ENCODE assay signal across 12 mouse cellular contexts in the genomic region with DNA sequence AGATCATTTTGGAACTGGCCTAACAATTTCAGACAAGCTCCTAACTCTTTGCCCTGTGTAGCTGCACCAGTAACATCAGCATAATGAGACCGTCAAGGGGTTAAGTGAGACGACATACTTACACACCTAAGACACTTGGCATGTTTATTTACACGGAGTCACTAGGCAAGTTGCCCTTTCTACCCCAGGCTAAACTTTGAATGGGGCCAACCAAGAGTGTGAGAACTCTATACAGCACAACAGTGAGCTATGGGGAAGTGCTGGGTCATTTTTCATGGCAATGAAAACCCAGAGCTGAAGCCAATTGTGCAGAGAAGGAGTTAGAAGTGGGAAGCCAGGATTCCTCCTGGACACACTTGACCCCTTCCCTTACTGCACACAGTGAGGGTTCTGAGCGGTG.
DNase-seq lines count a peak whose midpoint lies in the region; ATAC-seq and TF ChIP-seq lines count a peak whose summit lies in the region.
"Had no signal": no experiment of that assay in that cellular context is flagged by ENCODE, and none has a peak within 500 bp of the region (broad histone marks: within the 10 kb centered on the region; RNA-seq: fewer than 3 reads in every experiment).

No protein-coding gene starts in this region.

- TF ChIP-seq CTCF in hindbrain, postnatal 0 days (IDR thresholded peaks at IDR 0.05; ENCODE audit: low read depth) = no peak
- no peak for TF ChIP-seq CTCF in midbrain, postnatal 0 days (IDR thresholded peaks at IDR 0.05)

- H3K36me3 ChIP-seq in hindbrain, postnatal 0 days (ENCODE audit: insufficient read depth, low read length) = no peaks in the 10 kb centered on the region
- H3K36me3 ChIP-seq in hindbrain, embryonic 11.5 days (ENCODE audit: control insufficient read depth, insufficient read depth, low read length) = no peaks in the 10 kb centered on the region
- H3K36me3 ChIP-seq in embryonic facial prominence, embryonic 10.5 days (replicated peaks) = no peaks in the 10 kb centered on the region
- no peaks in the 10 kb centered on the region for H3K36me3 ChIP-seq in embryonic facial prominence, embryonic 13.5 days
- H3K36me3 ChIP-seq in limb, embryonic 15.5 days = no peaks in the 10 kb centered on the region
- H3K36me3 ChIP-seq in midbrain, postnatal 0 days (ENCODE audit: insufficient read depth, low read length) = no peaks in the 10 kb centered on the region

- no peaks in the 10 kb centered on the region for H3K27me3 ChIP-seq in hindbrain, postnatal 0 days (ENCODE audit: insufficient read depth, low read length)
- no peaks in the 10 kb centered on the region for H3K27me3 ChIP-seq in hindbrain, embryonic 11.5 days (ENCODE audit: control insufficient read depth, insufficient read depth, low read length)
- no peaks in the 10 kb centered on the region for H3K27me3 ChIP-seq in embryonic facial prominence, embryonic 10.5 days (replicated peaks; ENCODE audit: low read depth, poor library complexity, severe bottlenecking)
- H3K27me3 ChIP-seq in embryonic facial prominence, embryonic 13.5 days = no peaks in the 10 kb centered on the region
- H3K27me3 ChIP-seq in limb, embryonic 15.5 days = no peaks in the 10 kb centered on the region
- H3K27me3 ChIP-seq in midbrain, postnatal 0 days (ENCODE audit: insufficient read depth, low read length) = no peaks in the 10 kb centered on the region
- H3K27me3 ChIP-seq: CH12.LX had no signal

- H3K4me3 ChIP-seq in hindbrain, postnatal 0 days (ENCODE audit: low read length) = no peak overlapping the region
- H3K4me3 ChIP-seq in hindbrain, embryonic 11.5 days (ENCODE audit: low read depth, low read length) = no peak overlapping the region
- no peak overlapping the region for H3K4me3 ChIP-seq in embryonic facial prominence, embryonic 10.5 days
- H3K4me3 ChIP-seq in embryonic facial prominence, embryonic 13.5 days = no peak overlapping the region
- H3K4me3 ChIP-seq in limb, embryonic 15.5 days = no peak overlapping the region
- H3K4me3 ChIP-seq in midbrain, postnatal 0 days (ENCODE audit: low read depth, low read length) = no peak overlapping the region

- no peak overlapping the region for H3K4me2 ChIP-seq in hindbrain, postnatal 0 days (ENCODE audit: low read depth, low read length)
- no peak overlapping the region for H3K4me2 ChIP-seq in hindbrain, embryonic 11.5 days (replicated peaks; ENCODE audit: low read depth, low read length)
- H3K4me2 ChIP-seq in embryonic facial prominence, embryonic 13.5 days = no peak overlapping the region
- no peak overlapping the region for H3K4me2 ChIP-seq in limb, embryonic 15.5 days
- no peak overlapping the region for H3K4me2 ChIP-seq in midbrain, postnatal 0 days (ENCODE audit: low read depth, low read length, poor library complexity, severe bottlenecking)

- H3K9ac ChIP-seq in hindbrain, postnatal 0 days (replicated peaks; ENCODE audit: low read length) = no peak overlapping the region
- H3K9ac ChIP-seq in hindbrain, embryonic 11.5 days (ENCODE audit: low read depth, low read length) = no peak overlapping the region
- no peak overlapping the region for H3K9ac ChIP-seq in embryonic facial prominence, embryonic 13.5 days
- no peak overlapping the region for H3K9ac ChIP-seq in limb, embryonic 15.5 days
- no peak overlapping the region for H3K9ac ChIP-seq in midbrain, postnatal 0 days (replicated peaks; ENCODE audit: low read length, poor library complexity, severe bottlenecking)
- H3K9ac ChIP-seq: liver, postnatal 0 days had no signal

- WGBS in hindbrain, postnatal 0 days = 54% methylated on average over 4 of the region's 4 CpGs
- 64% methylated on average over 4 of the region's 4 CpGs for WGBS in hindbrain, embryonic 11.5 days
- 61% methylated on average over 4 of the region's 4 CpGs for WGBS in embryonic facial prominence, embryonic 10.5 days
- 55% methylated on average over 4 of the region's 4 CpGs for WGBS in embryonic facial prominence, embryonic 13.5 days
- 40% methylated on average over 4 of the region's 4 CpGs for WGBS in limb, embryonic 15.5 days
- WGBS in midbrain, postnatal 0 days = 72% methylated on average over 4 of the region's 4 CpGs

- H3K4me1 ChIP-seq in hindbrain, postnatal 0 days (ENCODE audit: insufficient read depth, low read length) = no peaks in the 10 kb centered on the region
- no peaks in the 10 kb centered on the region for H3K4me1 ChIP-seq in hindbrain, embryonic 11.5 days (replicated peaks; ENCODE audit: control insufficient read depth, insufficient read depth, low read length)
- H3K4me1 ChIP-seq in embryonic facial prominence, embryonic 10.5 days = peaks cover 17% of the 10 kb centered on the region
- peaks cover 23% of the 10 kb centered on the region for H3K4me1 ChIP-seq in embryonic facial prominence, embryonic 13.5 days
- H3K4me1 ChIP-seq in limb, embryonic 15.5 days = peaks cover 20% of the 10 kb centered on the region
- H3K4me1 ChIP-seq in midbrain, postnatal 0 days (ENCODE audit: insufficient read depth, low read length) = no peaks in the 10 kb centered on the region

- no peak for DNase-seq in hindbrain, postnatal 0 days (ENCODE audit: low spot score)
- DNase-seq in hindbrain, embryonic 11.5 days (ENCODE audit: low spot score) = no peak
- no peak for DNase-seq in embryonic facial prominence, embryonic 10.5 days (ENCODE audit: low spot score)
- DNase-seq in midbrain, postnatal 0 days (ENCODE audit: low spot score) = no peak
- DNase-seq in thymus, postnatal 14 days = no peak
- DNase-seq: cerebellum, adult 11 months; kidney, postnatal 14 days; liver, postnatal 0 days; thymus, adult 2 months had no signal

- H3K27ac ChIP-seq in hindbrain, postnatal 0 days = no peak overlapping the region
- H3K27ac ChIP-seq in hindbrain, embryonic 11.5 days (ENCODE audit: low read depth, low read length) = no peak overlapping the region
- H3K27ac ChIP-seq in embryonic facial prominence, embryonic 10.5 days (replicated peaks) = 0 out of 2 replicates have a peak overlapping the region, but pooled peaks have one; percentile 30
- H3K27ac ChIP-seq in embryonic facial prominence, embryonic 13.5 days = peak overlapping the region; percentile 85
- peak overlapping the region; percentile 75 for H3K27ac ChIP-seq in limb, embryonic 15.5 days
- no peak overlapping the region for H3K27ac ChIP-seq in midbrain, postnatal 0 days (ENCODE audit: low read depth, low read length)

- ATAC-seq in hindbrain, postnatal 0 days = 0 out of 2 replicates have a peak, but pooled peaks have one; percentile 5
- no peak for ATAC-seq in hindbrain, embryonic 11.5 days (ENCODE audit: low FRiP score)
- no peak for ATAC-seq in embryonic facial prominence, embryonic 13.5 days (ENCODE audit: insufficient number of reproducible peaks, insufficient read depth, low FRiP score, low TSS enrichment, low read depth)
- ATAC-seq in limb, embryonic 15.5 days (ENCODE audit: insufficient number of reproducible peaks, low FRiP score, low TSS enrichment, low read depth) = no peak
- ATAC-seq in midbrain, postnatal 0 days (ENCODE audit: low FRiP score) = no peak
- ATAC-seq: liver, postnatal 0 days had no signal

- no peaks in the 10 kb centered on the region for H3K9me3 ChIP-seq in hindbrain, postnatal 0 days (ENCODE audit: low read length)
- H3K9me3 ChIP-seq in hindbrain, embryonic 11.5 days (ENCODE audit: control insufficient read depth, low read length) = no peaks in the 10 kb centered on the region
- H3K9me3 ChIP-seq in embryonic facial prominence, embryonic 10.5 days = no peaks in the 10 kb centered on the region
- H3K9me3 ChIP-seq in embryonic facial prominence, embryonic 13.5 days = no peaks in the 10 kb centered on the region
- H3K9me3 ChIP-seq in limb, embryonic 15.5 days = no peaks in the 10 kb centered on the region
- H3K9me3 ChIP-seq in midbrain, postnatal 0 days (ENCODE audit: low read length) = no peaks in the 10 kb centered on the region

Comparison
In these comparisons a context has a peak if more than half of its experiments do, and no peak if none do; other contexts are left out.
1. H3K27ac ChIP-seq: peak in embryonic facial prominence, embryonic 10.5 days (single experiment), embryonic facial prominence, embryonic 13.5 days (single experiment) and limb, embryonic 15.5 days (single experiment); none in hindbrain, postnatal 0 days (single experiment), hindbrain, embryonic 11.5 days (single experiment) and midbrain, postnatal 0 days (single experiment).